Mouse (Mus musculus) thymus, postnatal 4 days (tissue): ENCODE results near the gene Atp1a3.

ENCODE experiments used
- DNase-seq: peaks from one replicate; pipeline ENCODE4 v3.0.0; 2021

The Atp1a3 gene

GRCm38 (mm10) chr7:25003820-25004388 lies 1.9 kb downstream of the Atp1a3 start:
- DNase-seq: no peak

DNA sequence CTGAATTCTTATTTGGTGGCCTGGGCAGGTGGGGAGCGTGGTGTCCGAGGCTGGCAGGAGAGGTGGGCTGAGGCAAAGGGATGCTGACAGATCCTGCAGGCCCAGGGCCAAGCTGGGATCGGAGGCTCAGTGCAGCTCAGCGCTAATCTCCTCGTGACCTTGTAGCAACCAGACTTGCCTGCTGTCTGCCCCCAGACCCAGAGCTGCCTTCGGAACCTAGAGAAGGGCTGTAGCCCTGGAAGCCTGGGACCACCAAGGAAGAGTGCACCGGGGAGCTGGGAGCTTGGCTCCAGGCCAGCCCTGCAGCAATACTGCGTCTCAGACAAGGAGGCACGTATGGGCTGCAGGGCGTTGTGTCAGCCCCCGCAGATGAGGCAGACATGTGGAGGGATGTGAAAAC lies 2.5 kb downstream of the Atp1a3 start:
- no peak for DNase-seq

DNA sequence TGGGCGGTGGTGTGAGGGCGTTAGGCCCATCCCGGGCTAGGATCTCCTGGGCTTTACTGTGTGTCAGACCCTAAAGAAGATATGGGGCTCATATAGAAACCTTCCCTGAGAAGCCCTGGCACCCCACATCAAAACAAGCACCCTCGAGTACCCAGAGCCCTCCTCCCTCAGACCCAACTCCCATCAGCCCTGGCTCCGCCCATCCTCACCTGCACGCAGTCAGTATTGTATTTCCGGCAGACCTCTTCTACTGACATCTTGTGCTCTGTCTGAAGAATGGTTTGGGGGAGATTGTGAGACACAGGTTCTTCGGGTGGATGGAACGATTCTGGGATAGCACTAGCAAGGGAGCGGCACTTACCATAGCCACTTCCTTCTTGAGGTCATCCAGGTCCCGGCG lies 5.0 kb downstream of the Atp1a3 start:
- DNase-seq: peak; percentile 86

DNA sequence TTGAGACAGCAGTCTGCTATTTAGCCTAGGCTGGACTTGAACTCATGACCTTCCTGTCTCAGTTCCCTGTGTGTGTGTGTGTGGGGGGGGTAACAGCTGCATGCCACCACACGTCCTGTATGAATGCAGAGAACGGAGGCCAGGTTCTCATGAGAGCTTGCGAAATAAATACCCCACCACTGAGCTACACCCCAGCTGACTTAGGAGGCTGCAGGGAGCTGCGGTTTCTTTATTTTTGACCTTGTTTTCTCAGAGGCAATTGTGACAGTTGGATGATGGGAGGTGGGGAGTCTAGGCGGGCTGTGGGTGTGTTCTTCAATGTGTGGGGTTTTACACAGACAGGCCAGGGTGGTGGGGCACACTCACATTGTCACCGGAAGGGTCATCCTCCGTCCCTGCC lies 5.5 kb downstream of the Atp1a3 start:
- DNase-seq: peak; percentile 53

- DNase-seq: no peak
Measured at GRCm38 (mm10) chr7:24993081-24993480, 12.7 kb downstream of the Atp1a3 start.

- no peak for DNase-seq
Measured at GRCm38 (mm10) chr7:24990478-24990877, 15.3 kb downstream of the Atp1a3 start.

DNA sequence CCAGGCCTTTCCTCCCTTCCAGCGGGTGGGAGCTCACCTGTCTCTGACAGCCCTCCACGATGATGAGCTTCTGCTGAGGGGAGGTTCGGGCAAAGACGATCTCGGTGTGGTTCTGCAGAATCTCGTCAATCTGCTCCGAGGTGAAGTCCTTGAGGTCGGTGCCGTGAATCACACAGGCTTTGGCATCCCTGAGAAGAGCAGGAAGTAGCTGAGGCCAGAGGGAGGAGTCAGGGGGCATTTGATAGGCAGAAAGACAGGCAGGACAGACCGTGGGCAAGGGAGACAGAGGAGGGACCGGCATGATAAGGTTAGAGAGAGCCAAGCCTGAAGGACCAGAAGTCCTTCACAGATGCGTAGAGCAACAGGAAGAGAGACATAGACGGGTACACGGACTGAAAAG lies 17.8 kb downstream of the Atp1a3 start:
- no peak for DNase-seq

DNA sequence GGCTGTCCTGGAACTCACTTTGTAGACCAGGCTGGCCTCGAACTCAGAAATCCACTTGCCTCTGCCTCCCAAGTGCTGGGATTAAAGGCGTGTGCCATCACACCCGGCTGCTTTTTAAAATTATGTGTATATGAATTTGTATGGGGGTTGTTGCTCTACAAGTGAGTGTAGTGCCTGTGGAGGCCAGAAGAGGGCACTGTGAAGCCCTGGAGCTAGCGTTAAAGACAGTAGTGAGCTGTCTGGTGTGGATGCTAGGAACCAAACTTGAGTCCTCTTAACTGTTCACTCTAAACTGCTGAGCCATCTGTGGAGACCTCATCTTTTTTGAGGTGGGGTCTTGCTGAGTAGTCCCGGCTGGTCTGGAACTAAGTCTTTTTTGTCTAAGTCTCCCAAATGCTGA lies 20.0 kb downstream of the Atp1a3 start:
- DNase-seq: peak; percentile 61

DNA sequence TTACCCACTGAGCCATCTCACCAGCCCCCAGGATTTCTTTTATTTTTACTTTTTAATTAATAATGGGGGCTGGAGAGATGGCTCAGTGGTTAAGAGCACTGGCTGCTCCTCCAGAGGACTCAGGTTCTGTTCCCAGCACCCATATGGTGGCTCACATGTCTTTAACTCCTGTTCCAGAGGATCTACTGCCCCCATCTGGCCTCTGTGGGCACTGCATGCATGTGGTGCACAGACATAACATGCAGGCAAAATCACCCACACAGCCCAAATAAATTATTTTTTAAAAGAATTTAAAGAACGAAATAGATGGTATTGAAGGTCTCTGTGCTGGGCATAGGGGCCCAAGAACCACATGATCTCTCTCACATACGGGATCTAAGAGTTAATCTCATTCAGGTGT lies 21.5 kb downstream of the Atp1a3 start:
- DNase-seq: no peak

DNA sequence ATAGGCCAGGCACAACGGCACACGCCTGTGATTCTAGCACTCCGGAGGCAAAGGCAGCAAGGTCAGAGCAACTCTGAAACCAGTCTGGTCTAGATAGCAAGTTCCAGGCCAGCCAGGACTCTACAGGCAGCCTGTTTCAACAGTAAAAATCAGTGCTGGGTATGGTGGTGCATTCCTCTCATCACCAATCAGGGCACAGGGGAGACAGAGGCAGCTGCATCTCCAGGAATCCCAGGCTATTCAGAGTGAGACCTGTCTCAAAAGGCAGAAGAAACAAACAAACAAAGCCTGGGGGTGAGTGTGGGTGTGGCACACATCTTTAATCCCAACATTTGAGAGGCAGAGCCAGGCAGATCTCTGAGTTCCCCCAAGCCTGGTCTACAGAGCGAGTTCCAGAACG lies 22.4 kb downstream of the Atp1a3 start:
- DNase-seq: no peak

GRCm38 (mm10) chr7:24980439-24980838 lies 25.3 kb downstream of the Atp1a3 start:
- no peak for DNase-seq

DNA sequence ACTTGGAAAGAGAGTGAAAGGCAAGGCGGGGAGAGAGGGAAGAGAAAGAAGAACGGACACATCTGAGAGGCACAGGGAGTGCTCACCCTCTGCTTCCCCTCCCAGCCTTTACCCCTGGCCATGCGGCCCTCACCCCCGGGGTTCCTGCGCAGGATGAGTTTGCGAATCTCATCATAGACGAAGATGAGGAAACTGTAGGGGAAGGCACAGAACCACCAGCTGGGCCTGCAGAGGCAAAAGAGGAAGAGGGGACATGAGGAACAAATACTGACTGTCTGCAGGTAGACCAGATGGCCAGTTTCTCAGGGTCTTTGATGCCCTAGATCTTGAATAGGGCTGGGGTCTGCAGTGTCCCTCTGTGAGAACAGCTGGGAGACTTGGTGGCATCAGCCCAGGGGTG lies 27.0 kb downstream of the Atp1a3 start:
- DNase-seq: no peak

- peak; percentile 57 for DNase-seq
Measured at GRCm38 (mm10) chr7:24974893-24975595, 30.7 kb downstream of the Atp1a3 start.

GRCm38 (mm10) chr7:24973902-24974301 lies 31.9 kb downstream of the Atp1a3 start:
- no peak for DNase-seq

DNA sequence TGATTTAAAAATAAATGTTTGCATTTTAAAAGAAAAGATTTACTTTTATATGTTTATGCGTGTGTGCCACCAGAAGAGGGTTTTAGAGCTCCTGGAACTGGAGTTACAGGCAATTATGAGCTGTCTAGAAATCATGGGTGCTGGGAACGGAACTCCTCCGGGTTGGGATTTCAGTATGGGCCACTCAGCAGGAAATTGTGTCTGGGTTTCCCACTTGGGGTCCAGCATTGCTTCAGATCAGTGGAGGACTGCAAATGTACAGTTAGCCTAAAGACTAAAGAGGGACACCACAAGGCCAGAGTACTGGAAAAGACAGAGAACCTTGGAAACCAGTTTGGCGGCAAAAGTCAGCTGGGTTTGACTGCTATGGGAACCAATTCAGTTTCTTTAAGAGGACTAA lies 32.5 kb downstream of the Atp1a3 start:
- no peak for DNase-seq

- peak; percentile 92 for DNase-seq
Measured at GRCm38 (mm10) chr7:24971972-24972893, 33.5 kb downstream of the Atp1a3 start, which contains the start of gene Rabac1. TSS of gene Rabac1 (minus strand) at chr7:24972754.

DNA sequence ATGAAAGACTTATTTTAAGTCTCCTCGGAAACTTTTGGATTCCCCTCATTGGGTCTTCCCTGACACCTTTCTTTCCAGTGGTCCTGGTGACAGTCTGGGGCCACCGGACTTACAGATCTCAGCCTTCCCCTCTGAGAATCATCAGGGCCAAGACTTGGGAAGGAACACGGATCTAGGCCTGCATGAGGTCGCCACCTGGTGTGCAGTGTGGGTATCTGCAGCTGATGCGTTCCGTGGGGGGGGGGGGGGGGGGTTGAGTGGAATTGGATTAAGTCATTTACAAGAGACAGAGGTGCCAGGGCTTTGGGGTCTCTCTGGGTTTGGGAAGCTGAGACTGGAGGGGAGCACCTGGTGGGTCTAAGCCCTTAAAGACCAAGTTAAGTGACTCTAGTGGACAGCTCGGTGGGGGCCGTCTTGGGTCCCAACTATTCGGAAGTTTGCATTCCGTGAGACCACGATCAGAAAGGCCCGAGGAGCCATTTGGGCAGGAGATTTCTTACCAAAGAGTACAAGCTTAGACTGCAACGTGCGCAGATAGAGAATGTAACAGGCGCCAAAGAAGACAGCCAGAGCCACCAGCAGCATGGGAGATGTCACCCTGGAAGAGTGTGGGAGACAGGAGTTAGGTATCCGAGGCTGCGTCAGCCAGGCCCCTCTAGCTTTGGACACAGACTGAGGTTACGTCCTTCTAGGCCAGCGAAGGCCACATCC lies 34.3 kb downstream of the Atp1a3 start:
- peak; percentile 70 for DNase-seq

DNA sequence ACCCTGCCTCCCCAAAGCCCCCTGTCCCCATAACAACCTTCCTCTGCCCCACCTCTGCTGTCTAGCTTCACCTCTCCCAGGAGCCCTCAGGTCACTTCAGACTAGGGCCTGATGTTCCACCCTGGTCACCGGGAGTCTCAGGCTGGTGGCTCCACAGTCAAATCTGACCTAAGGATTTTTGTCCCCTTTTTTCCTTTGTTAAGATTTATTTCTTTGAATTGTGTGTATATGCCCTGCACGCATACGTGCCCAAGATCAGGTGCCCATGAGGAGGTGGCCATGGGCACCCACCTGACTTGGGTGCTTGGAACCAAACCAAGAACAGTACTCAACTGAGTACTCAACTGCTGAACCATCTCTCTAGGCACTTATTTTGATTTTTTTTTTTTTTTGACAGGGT lies 35.4 kb downstream of the Atp1a3 start:
- no peak for DNase-seq

DNA sequence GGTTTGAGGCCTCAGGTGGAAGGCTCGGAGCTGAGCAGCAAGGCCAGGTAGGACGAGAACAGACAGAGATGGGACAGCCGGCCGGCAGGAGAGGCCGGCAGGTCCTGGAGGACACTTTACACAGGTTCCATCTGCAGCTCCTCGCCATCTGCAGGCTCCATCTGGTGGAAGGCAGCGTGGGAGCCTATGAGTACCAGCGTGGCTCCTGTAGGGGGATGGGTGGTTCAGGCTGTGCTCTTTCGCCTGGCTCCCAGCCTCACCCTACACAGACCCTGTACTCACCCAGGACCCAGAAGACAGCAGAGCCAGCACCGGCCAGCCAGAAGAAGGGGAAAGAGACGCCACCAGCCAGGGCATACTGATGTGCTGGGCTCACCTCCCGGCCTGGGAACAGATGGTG lies 36.0 kb downstream of the Atp1a3 start:
- no peak for DNase-seq

DNA sequence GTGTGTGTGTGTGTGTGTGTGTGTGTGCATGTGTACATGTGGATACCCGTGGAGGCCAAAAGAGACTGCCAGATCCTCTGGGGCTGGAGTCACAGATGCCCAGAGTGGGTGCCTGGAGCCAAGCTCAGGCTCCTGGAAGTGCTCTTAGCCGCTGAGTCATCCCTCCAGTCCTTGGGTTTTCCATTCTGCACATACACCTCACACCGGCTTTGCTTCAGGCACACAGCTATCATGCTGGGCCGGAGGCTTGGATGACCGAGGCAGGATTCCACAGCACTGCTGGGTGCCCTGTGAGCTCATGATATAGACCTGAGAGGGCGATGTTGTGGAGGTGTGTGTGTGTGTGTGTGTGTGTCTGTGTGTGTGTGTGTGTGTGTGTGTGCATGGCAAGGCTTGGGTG lies 37.3 kb downstream of the Atp1a3 start:
- no peak for DNase-seq

- no peak for DNase-seq
Measured at GRCm38 (mm10) chr7:24967966-24968365, 37.8 kb downstream of the Atp1a3 start.

DNA sequence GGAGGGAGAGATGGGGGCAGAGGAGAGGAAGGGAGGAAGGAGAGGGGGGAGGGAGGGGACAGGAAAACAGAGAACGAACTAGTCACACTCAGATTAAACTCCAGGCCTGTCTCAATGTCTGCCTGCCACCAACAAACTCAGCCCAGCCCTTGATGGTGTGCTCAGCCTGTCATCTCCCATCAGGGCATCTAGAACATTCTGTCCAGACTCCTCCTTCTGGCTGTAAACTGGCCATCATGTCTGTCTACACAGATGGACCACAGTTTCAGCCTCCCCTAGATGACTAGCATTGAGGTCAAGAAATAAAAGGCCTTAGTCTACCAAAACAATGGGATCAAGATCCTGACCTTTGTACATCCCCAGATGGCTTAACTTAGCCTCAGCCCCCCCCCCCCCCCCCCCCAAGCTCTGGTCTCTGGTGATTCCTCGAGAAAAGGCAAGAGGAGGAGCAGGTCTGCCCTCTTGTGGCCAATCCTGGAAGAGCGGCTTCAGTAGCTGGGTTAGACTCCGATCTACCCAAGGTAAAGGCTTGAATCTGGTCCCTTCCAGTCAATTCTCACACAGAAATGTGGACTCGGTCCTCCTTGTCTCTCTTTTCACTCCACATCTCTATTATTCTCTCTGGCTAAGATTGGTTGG lies 40.7 kb downstream of the Atp1a3 start:
- DNase-seq: peak; percentile 91

GRCm38 (mm10) chr7:24964288-24964687 lies 41.5 kb downstream of the Atp1a3 start:
- no peak for DNase-seq
